Mouse (Mus musculus) liver, embryonic 14.5 days (tissue): ENCODE measurements around the gene Dcaf5.

Experiments used
- CTCF ChIP-seq: IDR thresholded peaks from 2 replicates; pipeline ENCODE4 v1.5.1; 2016; ENCODE audit warnings: antibody characterized with exemption, low read depth, control low read depth
- EP300 ChIP-seq: IDR thresholded peaks from 2 replicates; pipeline ENCODE4 v1.6.1; 2016; ENCODE audit warnings: antibody characterized with exemption, low read depth

DNA sequence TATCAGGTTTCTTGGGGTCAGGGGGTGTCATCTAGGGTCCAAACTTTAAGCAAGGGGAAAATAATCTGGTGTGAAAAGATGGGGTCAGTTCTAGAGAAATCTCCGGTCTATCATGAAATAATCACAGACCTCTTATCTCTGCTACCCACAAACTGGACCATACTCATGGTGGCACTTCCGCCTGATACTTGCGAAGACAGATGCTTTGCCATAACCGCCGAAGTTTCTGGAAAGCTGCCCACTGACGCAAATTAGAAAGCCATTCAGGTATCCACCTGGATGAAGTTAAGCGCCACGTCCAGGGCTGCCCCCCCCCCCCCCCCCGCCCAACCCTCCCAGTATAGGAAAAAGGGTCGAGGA, 1.8 kb downstream of the Dcaf5 start:
- TF ChIP-seq EP300, result no peak
- TF ChIP-seq CTCF, result no peak
